Mouse (Mus musculus): ENCODE measurements around the gene Zdhhc17. TPM values are rescaled to one million over a fixed set of nuclear protein-coding genes. Genes with fewer than 3 reads are reported as not detected.

Gene Zdhhc17
- polyA plus RNA-seq (2015; fragmentation: Nextera tagmentation; extraction: Ambion mirVana), result 10.4 and 14.0 TPM in 2 replicates

DNA sequence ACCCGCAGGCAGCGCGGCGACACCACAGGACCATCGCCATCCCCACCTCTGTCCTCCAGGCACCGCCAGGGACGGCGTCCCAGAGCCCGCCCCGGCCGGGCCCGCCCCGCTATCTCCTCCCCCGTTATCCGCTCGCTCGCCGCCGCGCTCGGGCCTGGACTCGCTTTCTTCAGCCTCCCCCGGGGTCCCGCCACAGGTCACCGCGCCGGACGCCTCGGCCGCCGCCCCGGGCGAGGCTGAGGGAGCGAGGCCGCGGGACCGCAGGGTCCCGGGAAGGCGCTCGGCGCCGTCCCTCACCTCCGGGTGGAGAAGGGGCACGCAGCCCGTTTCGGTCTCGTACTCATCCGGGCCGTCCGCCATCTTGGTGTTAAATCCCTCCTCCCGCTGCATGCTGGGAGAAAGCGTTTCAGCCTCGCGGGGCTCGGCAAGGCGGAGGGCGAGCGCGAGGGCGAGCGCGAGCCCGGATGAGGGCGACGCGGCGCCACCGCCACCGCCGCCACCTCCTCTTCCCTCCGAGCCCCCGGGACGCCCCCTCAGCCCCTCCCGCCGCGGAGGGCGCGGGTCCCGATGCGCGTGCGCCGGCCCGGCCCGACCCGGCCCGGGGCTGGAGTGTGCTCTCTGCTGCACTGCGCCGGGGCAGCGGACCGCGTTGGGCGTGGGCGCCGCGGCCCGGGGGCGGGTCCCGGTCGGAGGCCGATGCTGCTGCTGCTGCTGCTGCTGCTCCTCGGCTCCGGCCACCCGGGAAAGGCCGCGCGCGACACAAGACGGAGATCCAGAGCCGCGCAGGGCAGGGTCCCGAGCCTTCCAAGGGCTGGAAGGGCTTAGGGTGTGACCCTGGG, at the start of gene Zdhhc17:
Zdhhc17 (minus strand) TSS at position 500 of the 839 bp plus-strand sequence.

DNA sequence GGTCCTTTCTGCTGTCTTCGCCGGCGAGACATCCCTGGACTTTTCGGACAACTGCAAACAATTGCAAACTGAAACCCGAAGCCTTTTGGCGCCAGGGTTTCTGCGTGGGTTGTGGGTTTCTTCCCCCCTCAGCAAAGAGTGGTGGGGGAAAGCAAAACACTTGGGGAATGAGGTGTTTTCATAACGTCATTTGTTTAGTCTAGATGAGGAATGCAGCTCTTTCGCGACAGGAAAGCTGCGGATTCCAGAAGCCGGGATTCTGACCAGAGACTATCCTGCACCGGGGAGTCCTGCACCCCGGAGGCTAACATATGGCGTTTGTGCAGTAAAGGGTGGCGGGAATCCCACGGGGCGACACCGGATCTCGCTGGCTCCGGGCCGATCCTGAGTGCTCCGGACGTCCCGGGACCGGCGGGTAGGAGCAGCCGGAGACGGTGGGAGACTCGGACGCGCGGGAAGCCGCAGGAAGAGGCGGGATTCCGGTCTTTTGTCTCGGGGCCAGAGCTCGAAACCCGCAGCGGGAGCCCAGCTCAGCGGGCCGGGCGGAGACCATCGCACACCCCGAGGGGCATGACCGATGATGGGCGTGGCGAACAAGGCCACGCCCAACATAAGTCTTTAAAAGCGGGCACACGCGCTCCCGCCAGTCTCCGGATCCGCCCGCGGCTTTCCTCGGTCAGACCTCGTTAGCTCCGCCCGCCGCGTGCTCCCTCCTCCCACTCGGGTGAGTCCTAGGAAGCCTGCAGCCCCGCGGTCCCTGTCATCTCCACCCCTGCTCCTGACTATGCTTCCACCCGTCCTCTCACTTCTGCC, 90.2 kb downstream of the Zdhhc17 start, which contains the start of gene Csrp2:
Csrp2 (plus strand) TSS at position 259 of the 813 bp plus-strand sequence.

Other genes starting within 250 kb of the Zdhhc17 start
- 46.6 and 55.5 TPM in 2 replicates for gene Csrp2, start 90.4 kb downstream of the Zdhhc17 start, polyA plus RNA-seq (2015; fragmentation: Nextera tagmentation; extraction: Ambion mirVana)
- 14.8 and 18.6 TPM in 2 replicates for gene Osbpl8, start 154.6 kb upstream of the Zdhhc17 start, polyA plus RNA-seq (2015; fragmentation: Nextera tagmentation; extraction: Ambion mirVana)